Mouse (Mus musculus): Measurements from ENCODE around the gene Chrnb2. TPM values are rescaled to one million over a fixed set of nuclear protein-coding genes. Genes with fewer than 3 reads are reported as not detected.

Gene Chrnb2
- total and polyA plus RNA-seq, 2 experiments from 2014 or later = 16.2 to 45.6 TPM

DNA sequence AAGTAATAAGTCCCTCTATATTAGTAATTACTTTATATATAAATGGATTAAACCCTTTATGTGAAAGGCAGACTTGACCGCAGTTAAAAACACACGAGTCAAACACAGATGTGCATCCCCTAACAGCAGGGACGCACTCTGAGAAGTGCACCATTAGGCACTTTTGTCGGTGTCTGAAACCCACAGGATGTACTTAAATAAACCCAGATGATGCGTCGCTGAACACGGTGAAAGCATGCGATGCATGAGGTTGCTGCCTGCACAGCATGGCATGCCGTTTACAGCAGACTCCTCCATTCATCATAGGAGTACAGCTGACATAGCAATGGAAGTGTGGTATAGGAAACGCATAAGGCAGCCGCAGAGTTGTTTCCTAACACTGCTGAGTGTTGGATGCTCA lies 64.0 kb downstream of the Chrnb2 start:
- TF ChIP-seq CTCF (IDR thresholded peaks at IDR 0.05; ENCODE audit: low read depth) = no peak
- WGBS = 55% methylated on average over 11 of the region's 11 CpGs
- no peaks in the 10 kb centered on the region for H3K4me1 ChIP-seq (ENCODE audit: insufficient read depth, low read length)
- ATAC-seq (no peak), DNase-seq (ENCODE audit: low spot score) (no peak)
- no peak overlapping the region for H3K9ac ChIP-seq (replicated peaks; ENCODE audit: low read length)
- no peak overlapping the region for H3K4me3 ChIP-seq (ENCODE audit: low read length)
- H3K36me3 ChIP-seq (ENCODE audit: insufficient read depth, low read length) = no peaks in the 10 kb centered on the region
- H3K4me2 ChIP-seq (ENCODE audit: low read depth, low read length) = no peak overlapping the region
- no peaks in the 10 kb centered on the region for H3K9me3 ChIP-seq (ENCODE audit: low read length)
- no peak overlapping the region for H3K27ac ChIP-seq
- no peaks in the 10 kb centered on the region for H3K27me3 ChIP-seq (ENCODE audit: insufficient read depth, low read length)

DNA sequence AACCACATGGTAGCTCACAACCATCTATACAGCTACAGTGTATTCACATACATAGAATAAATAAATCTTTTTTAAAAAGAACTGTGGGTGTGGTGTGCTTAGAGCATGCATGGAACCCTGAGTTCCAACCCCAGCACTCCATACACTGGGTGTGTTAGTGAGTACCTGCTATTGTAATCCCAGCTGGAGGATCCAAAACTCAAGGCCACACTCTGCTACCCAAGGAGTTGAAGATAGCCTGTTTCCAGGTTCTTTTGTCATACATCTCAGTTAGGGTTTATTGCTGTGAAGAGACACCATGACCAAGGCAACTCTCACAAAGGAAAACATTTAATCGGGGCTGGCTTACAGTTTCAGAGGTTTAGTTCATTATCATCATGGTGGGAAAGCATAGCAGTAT lies 65.5 kb downstream of the Chrnb2 start:
- Histone ChIP-seq H3K27ac (no peak overlapping the region), H3K4me2 (ENCODE audit: low read depth, low read length) (no peak overlapping the region), H3K27me3 (ENCODE audit: insufficient read depth, low read length) (no peaks in the 10 kb centered on the region), H3K9me3 (ENCODE audit: low read length) (no peaks in the 10 kb centered on the region), H3K9ac (replicated peaks; ENCODE audit: low read length) (no peak overlapping the region), H3K4me1 (ENCODE audit: insufficient read depth, low read length) (no peaks in the 10 kb centered on the region), H3K36me3 (ENCODE audit: insufficient read depth, low read length) (no peaks in the 10 kb centered on the region), H3K4me3 (ENCODE audit: low read length) (no peak overlapping the region)
- no peak for DNase-seq (ENCODE audit: low spot score)
- 88% methylated on average over 1 of the region's 1 CpGs for WGBS
- no peak for ATAC-seq
- no peak for TF ChIP-seq CTCF (IDR thresholded peaks at IDR 0.05; ENCODE audit: low read depth)

Other genes starting within 250 kb of the Chrnb2 start
- gene Kcnn3, start 244.5 kb downstream of the Chrnb2 start, total RNA-seq (2014; rRNA removed) = 20.8 and 27.3 TPM in 2 replicates
- 7.2 and 7.4 TPM in 2 replicates for gene Kcnn3, start 244.5 kb downstream of the Chrnb2 start, polyA plus RNA-seq (2015; fragmentation: Nextera tagmentation; extraction: Ambion mirVana)
- 73.6 and 78.0 TPM in 2 replicates for gene Adar, start 49.6 kb downstream of the Chrnb2 start, total RNA-seq (2014; rRNA removed)
- 17.3 and 17.9 TPM in 2 replicates for gene Adar, start 49.6 kb downstream of the Chrnb2 start, polyA plus RNA-seq (2015; fragmentation: Nextera tagmentation; extraction: Ambion mirVana)
- gene Ube2q1, start 9.0 kb upstream of the Chrnb2 start, total RNA-seq (2014; rRNA removed) = 50.7 and 53.2 TPM in 2 replicates
- 9.2 and 9.5 TPM in 2 replicates for gene Ube2q1, start 9.0 kb upstream of the Chrnb2 start, polyA plus RNA-seq (2015; fragmentation: Nextera tagmentation; extraction: Ambion mirVana)
- gene She, start 66.7 kb upstream of the Chrnb2 start, total RNA-seq (2014; rRNA removed) = 1.9 and 2.8 TPM in 2 replicates
- gene She, start 66.7 kb upstream of the Chrnb2 start, polyA plus RNA-seq (2015; fragmentation: Nextera tagmentation; extraction: Ambion mirVana) = 0.98 and 1.1 TPM in 2 replicates
- gene Il6ra, start 148.6 kb upstream of the Chrnb2 start, total RNA-seq (2014; rRNA removed) = 0.68 and 1.8 TPM in 2 replicates
- gene Il6ra, start 148.6 kb upstream of the Chrnb2 start, polyA plus RNA-seq (2015; fragmentation: Nextera tagmentation; extraction: Ambion mirVana) = 2.1 and 2.4 TPM in 2 replicates
- gene Atp8b2, start 198.9 kb upstream of the Chrnb2 start, total RNA-seq (2014; rRNA removed) = 63.0 and 83.5 TPM in 2 replicates
- gene Atp8b2, start 198.9 kb upstream of the Chrnb2 start, polyA plus RNA-seq (2015; fragmentation: Nextera tagmentation; extraction: Ambion mirVana) = 9.8 and 10.9 TPM in 2 replicates
- gene Hax1, start 234.1 kb upstream of the Chrnb2 start, total RNA-seq (2014; rRNA removed) = 41.6 and 43.7 TPM in 2 replicates
- 74.1 and 81.6 TPM in 2 replicates for gene Hax1, start 234.1 kb upstream of the Chrnb2 start, polyA plus RNA-seq (2015; fragmentation: Nextera tagmentation; extraction: Ambion mirVana)

Measured in hindbrain, postnatal 0 days (tissue).